Mouse (Mus musculus): ENCODE data around the gene Sorcs2.

Sorcs2 gene

GRCm38 (mm10) chr5:36043154-36043553, 354.8 kb downstream of the Sorcs2 start:
- DNase-seq = no peak

- no peak for DNase-seq
Measured at GRCm38 (mm10) chr5:36041756-36042155, 356.2 kb downstream of the Sorcs2 start.

GRCm38 (mm10) chr5:36041236-36041562, 356.7 kb downstream of the Sorcs2 start:
- no peak for DNase-seq

DNA sequence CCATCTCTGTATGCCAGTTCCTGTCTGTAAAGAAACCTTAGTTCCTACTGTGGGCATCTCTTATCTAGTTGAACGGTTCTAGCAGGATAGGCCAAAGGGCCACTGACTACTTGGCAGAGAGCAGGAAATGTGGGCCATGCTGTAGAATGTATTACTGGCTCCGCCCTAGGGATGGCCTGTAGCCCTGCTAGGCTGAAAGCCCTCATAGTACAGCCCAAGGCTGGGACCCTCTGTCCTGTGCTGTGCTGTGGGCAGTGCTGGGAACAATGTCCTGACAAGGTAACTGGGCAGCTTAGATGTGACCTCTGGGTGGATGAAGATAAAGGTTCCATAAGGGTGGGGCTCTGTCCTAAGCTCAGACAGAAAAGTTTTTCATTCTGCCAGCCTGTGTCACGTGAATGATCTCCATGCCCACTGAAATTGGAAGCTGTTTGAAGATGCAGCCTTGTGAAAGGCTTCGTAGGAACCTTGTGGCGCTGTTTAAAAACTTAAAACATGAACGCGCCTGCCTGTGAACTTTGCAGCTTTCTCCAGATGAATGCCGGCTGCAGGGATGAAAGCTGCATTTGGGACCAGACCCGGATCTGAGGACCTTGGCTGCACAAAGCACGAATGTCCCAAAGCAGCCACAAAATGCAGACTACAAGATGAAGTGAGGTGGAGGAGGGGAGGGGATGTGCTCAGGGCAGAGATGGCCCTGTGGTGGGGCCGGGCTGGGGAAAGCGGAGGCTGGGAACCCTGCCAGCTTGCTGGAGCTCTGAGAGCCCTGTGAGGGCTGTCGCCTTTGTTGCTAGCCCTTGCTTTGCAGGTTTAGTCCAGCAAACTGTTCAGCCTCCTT, 357.3 kb downstream of the Sorcs2 start:
- peak; percentile 76 to 80 for DNase-seq

- no peak for DNase-seq
Measured at GRCm38 (mm10) chr5:36039596-36039995, 358.3 kb downstream of the Sorcs2 start.

DNA sequence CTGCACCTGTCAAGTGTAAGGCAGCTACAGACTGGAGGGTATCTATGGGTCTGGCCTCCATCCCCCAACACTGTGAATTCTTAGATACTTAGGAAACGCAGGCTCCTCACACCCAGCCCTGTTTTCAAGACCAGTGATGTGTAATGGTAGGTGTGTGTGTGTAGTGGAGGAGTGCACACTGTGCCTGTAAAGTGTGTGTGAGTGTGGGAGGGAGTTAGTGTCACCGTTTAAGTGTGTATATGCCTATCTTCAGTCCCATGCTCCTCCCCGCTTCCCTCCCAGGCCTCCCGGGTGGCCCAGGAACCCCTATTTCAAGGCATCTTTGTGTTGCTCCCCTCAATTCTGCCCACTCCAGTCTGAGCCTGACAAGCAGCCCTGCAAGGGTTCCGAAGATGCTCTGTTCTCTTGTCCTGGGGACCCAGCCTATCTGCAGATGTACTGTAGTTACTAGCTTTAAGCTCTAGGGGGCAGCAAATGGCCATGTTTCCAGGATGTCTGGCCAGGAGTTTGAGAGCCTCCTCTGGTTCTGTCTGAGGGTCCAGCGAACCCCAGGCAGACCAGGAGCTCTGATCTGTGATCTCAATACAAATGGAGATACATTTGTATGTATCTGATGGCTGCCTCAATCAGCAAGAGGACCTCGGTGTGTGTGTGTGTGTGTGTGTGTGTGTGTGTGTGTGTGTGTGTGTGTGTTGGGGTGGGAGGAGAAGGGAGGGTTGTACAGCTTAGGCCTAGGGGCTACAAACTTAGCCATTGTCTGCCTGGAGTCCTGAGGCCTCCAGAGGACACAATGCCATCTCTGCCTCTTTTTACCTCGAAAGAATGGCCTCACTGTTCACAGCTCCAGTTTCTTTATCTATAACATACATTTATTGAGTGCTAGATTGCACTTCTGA, 364.2 kb downstream of the Sorcs2 start:
- DNase-seq = peak; percentile 46 to 65

DNA sequence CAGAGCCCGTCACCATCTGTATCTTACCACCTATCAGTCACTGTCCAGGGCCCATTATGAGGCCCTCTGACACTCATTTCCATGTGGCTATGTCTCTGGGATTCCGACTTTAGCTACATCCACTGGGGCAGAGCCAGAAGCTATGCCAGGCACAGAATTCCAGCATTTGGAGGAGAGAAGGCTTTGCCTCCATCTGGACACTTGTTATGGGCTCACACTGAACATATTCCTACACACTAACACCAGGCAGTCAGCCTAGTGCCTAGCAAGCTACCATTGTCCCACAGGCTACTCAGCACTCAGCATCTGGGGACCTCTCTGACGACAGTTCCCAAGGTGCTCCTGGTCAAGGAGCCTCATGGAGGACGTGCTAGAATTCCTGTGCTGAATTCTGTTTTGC, 372.9 kb downstream of the Sorcs2 start:
- DNase-seq = no peak

DNA sequence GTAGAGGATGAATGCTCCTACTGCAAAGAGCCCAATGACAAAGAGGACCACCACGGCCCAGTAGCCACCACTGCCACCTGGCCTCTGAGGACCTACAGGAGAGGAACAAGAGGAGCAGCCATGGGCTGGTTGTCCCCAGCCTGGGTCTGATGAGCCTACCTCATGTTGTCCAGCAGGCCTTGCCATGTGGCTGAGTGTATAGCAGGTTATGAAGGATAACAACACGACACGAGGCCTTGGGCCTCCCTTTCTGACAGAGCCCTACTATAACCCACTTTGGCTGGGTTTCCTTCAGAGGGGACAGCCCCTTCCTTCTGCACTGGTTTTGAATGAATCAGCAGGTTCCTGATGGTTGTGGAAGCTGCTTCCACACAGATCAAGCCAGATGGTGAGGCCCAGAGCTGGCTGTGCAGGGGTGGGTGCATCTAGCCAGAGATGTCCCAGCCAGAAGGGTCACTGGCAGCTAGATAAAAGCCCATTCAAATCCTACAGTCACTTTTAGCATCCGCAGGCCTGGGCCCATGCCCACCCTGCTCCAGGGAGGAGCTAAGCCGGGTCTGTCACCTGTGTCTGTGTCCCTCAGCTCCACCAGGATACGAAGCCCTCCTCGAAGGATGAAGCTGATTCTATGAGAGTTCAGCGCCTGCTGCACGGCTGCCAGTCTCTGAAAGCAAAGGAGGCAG, 373.8 kb downstream of the Sorcs2 start:
- DNase-seq = no peak

- DNase-seq = no peak
Measured at GRCm38 (mm10) chr5:36022361-36022760, 375.6 kb downstream of the Sorcs2 start.

DNA sequence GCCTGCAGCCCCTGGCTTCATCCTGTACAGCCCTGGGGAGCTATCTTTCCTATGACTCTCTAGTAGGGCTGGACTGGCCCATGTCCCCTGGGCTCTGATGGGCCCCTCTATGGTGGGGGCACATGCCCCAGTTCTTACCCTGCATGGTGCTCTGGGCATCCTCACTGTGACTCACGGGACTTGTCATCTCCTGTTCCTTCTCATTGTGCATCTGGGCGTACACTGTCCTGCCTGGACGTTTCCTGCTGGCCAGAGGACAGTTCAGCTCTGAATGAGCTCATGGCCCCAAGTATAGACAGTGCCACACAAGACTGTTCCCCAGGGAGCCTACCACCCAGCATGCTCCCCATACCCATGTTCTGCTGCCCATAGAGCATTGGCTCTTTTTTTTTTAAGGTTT, 376.8 kb downstream of the Sorcs2 start:
- DNase-seq = no peak

GRCm38 (mm10) chr5:36018366-36018765, 379.6 kb downstream of the Sorcs2 start:
- no peak for DNase-seq

DNA sequence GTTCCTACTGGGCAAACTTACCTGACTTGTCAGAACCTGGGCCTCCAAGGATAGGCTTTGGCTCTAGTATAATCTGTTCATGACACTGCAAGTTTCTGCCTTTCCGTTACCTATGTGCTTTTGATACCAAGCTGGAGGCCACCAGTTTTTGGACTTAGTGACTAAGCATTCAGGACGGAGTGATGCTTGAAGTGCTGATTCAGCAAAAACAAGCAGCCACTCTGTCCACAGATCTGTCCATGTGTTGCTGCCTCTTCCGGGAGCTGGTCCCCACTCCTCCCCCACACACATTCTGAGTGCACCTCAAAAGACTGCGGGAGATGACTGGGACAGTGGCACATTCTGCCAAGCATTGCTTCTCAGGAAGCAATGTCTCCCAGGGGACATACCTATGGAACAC, 388.5 kb downstream of the Sorcs2 start:
- no peak for DNase-seq

GRCm38 (mm10) chr5:36007649-36008048, 390.3 kb downstream of the Sorcs2 start:
- no peak for DNase-seq

- DNase-seq = no peak
Measured at GRCm38 (mm10) chr5:36006586-36006985, 391.4 kb downstream of the Sorcs2 start.

DNA sequence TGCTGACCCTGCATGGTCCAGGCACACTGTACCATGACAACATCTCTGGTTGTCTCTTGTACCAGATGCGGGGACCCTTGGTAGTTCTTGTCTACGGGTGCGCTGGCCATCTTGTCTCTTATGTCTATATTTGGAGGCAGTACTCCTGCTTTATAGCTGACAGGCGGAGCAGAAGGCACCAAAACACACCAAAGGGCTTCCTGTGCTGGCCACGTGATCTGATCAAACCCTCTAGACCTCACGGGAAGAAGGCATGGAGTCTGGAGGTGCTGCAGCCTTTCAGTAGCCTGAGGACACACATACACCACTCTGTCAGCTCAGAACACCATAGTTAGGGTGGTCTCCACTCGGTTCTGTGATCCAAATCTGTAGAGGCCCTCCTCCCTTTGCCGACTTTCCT, 391.8 kb downstream of the Sorcs2 start:
- DNase-seq = no peak

GRCm38 (mm10) chr5:36003797-36004196, 394.1 kb downstream of the Sorcs2 start:
- DNase-seq = no peak

GRCm38 (mm10) chr5:35989986-35990735, 407.8 kb downstream of the Sorcs2 start:
- no peak for DNase-seq

GRCm38 (mm10) chr5:35989506-35989905, 408.4 kb downstream of the Sorcs2 start:
- DNase-seq = no peak

- DNase-seq = no peak
Measured at GRCm38 (mm10) chr5:35988085-35988484, 409.9 kb downstream of the Sorcs2 start.

DNA sequence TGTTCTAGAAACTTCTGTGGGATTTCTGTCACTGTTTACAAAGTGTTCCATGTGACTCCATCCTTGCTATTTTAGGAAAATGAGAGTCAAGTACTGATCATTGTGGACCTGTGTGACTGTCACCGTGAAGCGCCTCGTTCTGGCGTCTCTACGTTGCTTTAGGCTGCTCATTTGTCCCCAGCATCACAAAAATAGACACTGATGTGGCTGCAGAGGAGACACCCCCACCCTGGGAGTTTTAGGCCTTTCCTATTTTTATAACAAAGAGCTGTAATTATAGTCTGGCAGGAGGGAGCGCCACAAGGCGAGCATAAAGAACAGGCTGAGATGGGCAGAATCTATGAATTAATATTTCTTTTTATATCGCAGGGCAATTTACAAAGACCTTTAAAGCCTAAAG, 412.3 kb downstream of the Sorcs2 start:
- no peak for DNase-seq

- peak; percentile 89 to 91 for DNase-seq
Measured at GRCm38 (mm10) chr5:35981976-35982375, 416.0 kb downstream of the Sorcs2 start.

DNA sequence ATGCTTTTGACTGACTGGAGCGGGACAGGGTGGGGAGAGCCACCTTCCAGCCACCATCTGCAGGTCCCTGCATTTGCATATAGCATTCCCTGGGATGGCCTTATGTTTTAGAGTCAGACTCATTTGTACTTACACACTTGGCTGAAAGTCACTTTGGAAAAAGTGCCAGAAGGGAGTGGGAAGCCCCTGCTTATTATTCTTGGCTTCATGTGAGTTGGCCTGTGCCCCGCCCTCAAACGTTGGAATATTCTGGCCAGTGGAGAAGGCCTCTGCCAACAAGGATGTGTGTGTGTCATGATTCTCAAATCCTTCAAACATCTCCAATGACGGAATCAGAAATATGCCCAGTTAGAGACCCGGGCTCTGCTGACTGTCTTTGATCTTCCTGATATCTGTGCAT, 416.6 kb downstream of the Sorcs2 start:
- DNase-seq = no peak

DNA sequence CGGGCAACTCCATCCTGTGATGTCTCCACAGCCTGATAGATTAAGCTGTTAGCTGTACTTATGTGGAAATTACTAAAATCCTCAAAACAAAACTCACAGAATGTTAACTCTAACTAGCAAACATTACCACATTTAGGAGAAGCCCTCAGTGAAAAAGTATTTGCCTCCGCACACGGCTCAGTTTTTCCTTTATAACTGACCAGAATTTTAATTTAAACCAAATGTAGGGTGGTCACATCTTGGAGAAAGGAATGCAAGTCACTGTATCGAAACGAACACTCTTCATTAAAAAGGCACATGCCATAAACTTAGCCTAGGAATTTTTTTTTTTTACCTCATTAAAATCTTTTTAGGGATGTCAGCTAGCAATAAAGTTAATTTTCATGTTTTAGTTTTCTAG, 417.4 kb downstream of the Sorcs2 start:
- DNase-seq = no peak

Measured in kidney, postnatal 4 days (tissue).